Mouse (Mus musculus): ENCODE data around the gene Tspan13. TPM values are rescaled to one million over a fixed set of nuclear protein-coding genes. Genes with fewer than 3 reads are reported as not detected.

Gene Tspan13
- total RNA-seq, 2 experiments from 2014 or later, result 199 to 216 TPM

DNA sequence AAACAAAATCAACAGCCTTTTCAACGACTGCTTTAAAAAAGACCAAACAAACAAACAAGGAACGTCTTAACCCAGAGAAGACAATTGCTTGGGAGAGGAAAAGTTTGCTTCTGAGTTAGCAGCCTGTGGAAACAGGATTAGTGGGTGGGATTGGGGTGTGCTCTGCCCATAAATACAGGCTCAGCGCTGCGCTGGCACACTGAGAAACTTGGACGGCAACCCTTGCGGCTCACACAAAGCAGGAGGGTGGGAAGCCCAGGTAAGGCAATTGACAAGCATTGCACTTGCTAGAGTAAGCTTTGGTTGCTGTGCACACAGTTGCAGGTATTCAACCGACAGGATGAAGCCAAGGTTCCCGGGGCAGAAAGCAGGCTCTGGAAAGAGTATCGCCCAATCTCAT lies 49.6 kb downstream of the Tspan13 start, which contains the start of gene Agr2:
Agr2 (plus strand) TSS at position 197 of the 400 bp plus-strand sequence.
- DNase-seq (ENCODE audit: low spot score in 2 of 2), result no peak
- intact Hi-C loops (cut with DNase I), result no loop called here

DNA sequence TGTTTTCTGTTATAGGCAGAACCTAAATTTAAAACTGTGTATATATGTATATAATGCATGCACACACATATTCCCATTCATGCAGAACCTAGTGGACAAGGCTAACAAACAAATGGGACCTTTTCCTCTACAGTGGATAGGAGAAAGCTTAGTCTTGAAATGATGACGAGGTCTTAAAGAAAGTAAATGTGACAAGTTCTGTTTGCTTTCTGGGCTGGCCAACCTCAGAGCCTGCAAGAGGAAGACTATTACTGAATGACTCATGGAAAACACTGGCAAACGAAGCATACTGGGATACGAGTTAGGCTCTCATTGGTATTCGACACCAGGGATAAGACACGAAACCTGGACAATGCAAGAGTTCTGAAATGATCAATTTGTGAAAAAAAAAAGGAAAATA lies 57.6 kb downstream of the Tspan13 start:
- intact Hi-C loops (cut with DNase I), result no loop called here
- no peak for DNase-seq (ENCODE audit: low spot score in 2 of 2)

GRCm38 (mm10) chr12:35983472-35983871 lies 58.8 kb downstream of the Tspan13 start:
- intact Hi-C loops (cut with DNase I), result no loop called here
- DNase-seq (ENCODE audit: low spot score in 2 of 2), result no peak

DNA sequence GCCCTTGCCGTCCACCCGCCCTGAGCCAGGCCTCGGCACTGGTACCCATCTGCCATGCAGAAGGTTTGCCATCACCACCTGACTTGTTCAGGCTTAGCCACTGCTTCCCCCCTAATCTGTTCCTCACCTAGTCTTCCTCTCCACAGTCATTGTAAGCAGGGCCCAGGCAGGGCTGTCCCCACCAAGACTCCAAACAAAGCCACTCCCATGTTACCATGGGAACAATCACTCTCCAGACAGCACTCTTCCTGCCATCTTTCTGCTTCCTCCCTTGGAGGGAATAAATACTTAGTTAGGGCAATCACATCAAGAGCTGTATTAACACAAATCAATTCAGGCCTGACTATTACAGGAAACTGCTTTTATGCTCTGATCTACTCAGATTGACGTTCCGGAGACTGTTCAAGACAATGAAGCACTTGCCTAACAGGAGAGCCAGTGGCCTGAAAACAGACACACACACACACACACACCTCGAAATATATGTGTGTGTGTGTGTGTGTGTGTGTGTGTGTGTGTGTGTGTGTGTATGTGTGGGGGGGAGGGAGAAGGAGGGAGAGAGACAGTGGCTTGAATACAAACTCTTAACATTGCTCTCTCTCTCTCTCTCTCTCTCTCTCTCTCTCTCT lies 60.5 kb downstream of the Tspan13 start:
- intact Hi-C loops (cut with DNase I), result no loop called here
- no peak for DNase-seq (ENCODE audit: low spot score in 2 of 2)

GRCm38 (mm10) chr12:35979625-35980024 lies 62.7 kb downstream of the Tspan13 start:
- intact Hi-C loops (cut with DNase I), result no loop called here
- no peak for DNase-seq (ENCODE audit: low spot score in 2 of 2)

DNA sequence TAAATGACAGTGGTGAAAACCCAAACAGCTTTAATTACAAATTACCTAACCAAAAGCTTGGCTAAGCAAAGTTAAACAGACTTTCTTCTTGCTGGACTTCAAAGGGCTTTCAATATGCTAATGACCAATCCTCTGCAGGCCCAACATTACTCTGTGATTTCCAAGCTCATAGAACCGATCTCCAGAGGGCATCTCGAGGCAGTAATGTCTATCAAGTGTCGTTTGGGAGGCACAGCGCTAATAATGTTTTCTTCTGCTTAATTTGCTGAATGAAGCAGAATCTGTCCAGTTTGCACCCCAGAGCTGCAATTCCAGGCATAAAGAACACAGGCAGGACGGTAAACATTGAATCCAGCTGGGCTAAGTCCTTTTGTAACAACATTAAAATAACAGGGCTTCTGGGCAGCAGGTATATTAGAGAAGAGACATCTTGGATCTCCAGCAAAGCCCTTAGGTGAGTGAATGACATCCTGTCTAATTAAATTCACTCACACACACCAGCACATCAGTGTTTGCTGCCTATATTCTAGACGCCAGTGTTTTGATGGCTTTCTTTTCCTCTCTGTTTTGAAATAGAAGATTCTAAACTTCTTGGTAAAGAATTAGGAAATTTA lies 64.6 kb downstream of the Tspan13 start:
- intact Hi-C loops (cut with DNase I), result no loop called here
- DNase-seq (ENCODE audit: low spot score in 2 of 2), result no peak

DNA sequence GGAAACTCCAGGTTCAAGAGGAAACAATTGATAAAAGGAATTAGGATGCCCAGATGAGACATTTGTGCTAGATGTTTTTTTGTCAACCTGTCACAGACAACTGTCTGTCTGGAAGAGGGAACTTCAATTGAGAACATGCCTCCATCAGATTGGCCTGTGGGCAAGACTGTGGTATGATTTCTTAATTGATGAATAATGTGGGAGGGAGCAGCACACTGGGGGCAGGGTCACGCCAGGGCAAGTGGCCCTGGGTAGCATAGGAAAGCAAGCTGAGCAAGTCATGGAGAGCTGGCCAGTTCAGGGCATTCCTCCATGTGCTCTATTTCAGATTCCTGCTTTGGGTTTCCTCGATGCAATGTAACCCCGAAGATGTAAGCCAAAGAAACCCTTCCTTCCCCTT lies 66.4 kb downstream of the Tspan13 start:
- no peak for DNase-seq (ENCODE audit: low spot score in 2 of 2)
- intact Hi-C loops (cut with DNase I), result no loop called here

DNA sequence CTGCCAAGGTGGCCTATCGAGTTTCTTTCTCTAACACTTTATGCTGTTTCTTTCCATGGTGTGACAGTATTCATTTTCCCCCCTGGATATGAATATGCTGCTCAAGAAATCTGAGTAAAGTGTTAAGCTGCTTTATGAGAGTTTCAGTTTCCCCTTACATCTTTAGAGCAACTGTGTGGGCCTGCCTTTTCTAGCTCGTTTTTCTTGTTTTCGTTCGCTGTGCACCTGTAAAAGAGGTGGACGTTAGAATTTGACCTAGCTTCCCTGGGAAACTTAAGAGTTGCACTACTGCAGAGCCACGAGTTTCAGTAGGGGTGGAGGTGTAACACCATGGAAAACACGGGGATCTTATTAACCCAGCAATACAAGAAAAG lies 75.5 kb downstream of the Tspan13 start:
- no peak for DNase-seq (ENCODE audit: low spot score in 2 of 2)
- intact Hi-C loops (cut with DNase I), result no loop called here

- DNase-seq (ENCODE audit: low spot score in 2 of 2), result no peak
- intact Hi-C loops (cut with DNase I), result no loop called here
These were observed 76.1 kb downstream of the Tspan13 start for GRCm38 (mm10) chr12:35966098-35966767.

Other genes starting within 250 kb of the Tspan13 start
- not detected for gene Agr3, start 116.9 kb downstream of the Tspan13 start, total RNA-seq (2021)
- not detected for gene Agr2, start 49.6 kb downstream of the Tspan13 start, total RNA-seq (2021)
- 10 to 100 TPM; 48.9 to 54.1 TPM for gene Ankmy2, start 114.6 kb upstream of the Tspan13 start, total RNA-seq (2021)
- 10 to 100 TPM; 51.7 to 52.4 TPM for gene Bzw2, start 115.6 kb upstream of the Tspan13 start, total RNA-seq (2021)
- gene Lrrc72, start 210.9 kb upstream of the Tspan13 start, total RNA-seq (2021), result not detected

All from left cerebral cortex, postnatal 25 days (tissue).